Mouse (Mus musculus) ES-Bruce4 (cell line): ENCODE results near the gene Upb1. TPM values are rescaled to one million over a fixed set of nuclear protein-coding genes. Genes with fewer than 3 reads are reported as not detected.

Source experiments
- H3K27ac ChIP-seq: 2 replicates; pipeline ENCODE4 v1.5.1; 2012; ENCODE audit warnings: low read length, inconsistent platforms; ENCODE audit not compliant: insufficient read depth
- H3K27me3 ChIP-seq: 2 replicates; pipeline ENCODE4 v1.6.1; 2012; ENCODE audit warnings: mild to moderate bottlenecking, low read length, inconsistent platforms; ENCODE audit not compliant: control insufficient read depth, poor library complexity, insufficient read depth, severe bottlenecking
- H3K36me3 ChIP-seq: 2 replicates; pipeline ENCODE4 v1.6.1; 2012; ENCODE audit warnings: inconsistent platforms, mild to moderate bottlenecking, low read length, moderate library complexity; ENCODE audit not compliant: control insufficient read depth, poor library complexity, insufficient read depth, severe bottlenecking
- H3K4me1 ChIP-seq: one replicate; pipeline ENCODE4 v1.8.1; 2011; ENCODE audit warnings: low read length; ENCODE audit not compliant: control insufficient read depth, insufficient read depth
- H3K4me3 ChIP-seq: 2 replicates; pipeline ENCODE4 v1.5.1; 2011; ENCODE audit warnings: low read depth, mild to moderate bottlenecking, low read length
- H3K9ac ChIP-seq: 2 replicates; pipeline ENCODE4 v1.6.1; 2012; ENCODE audit warnings: low read depth, mild to moderate bottlenecking, inconsistent platforms; ENCODE audit not compliant: poor library complexity, severe bottlenecking
- H3K9me3 ChIP-seq: replicated peaks from 2 replicates; pipeline ENCODE4 v1.6.1; 2012; ENCODE audit warnings: mild to moderate bottlenecking, low read length, inconsistent platforms; ENCODE audit not compliant: control insufficient read depth, poor library complexity, insufficient read depth, severe bottlenecking
- CTCF ChIP-seq: IDR thresholded peaks from one replicate; pipeline ENCODE4 v1.8.1; 2011; ENCODE audit warnings: low read depth, low read length
- EP300 ChIP-seq: IDR thresholded peaks from 2 replicates; pipeline ENCODE4 v1.6.1; 2011; ENCODE audit warnings: low read depth, low read length; ENCODE audit not compliant: insufficient read depth
- POLR2A ChIP-seq: IDR thresholded peaks from one replicate; pipeline ENCODE4 v1.8.1; 2011; ENCODE audit warnings: low read length; ENCODE audit not compliant: insufficient read depth
- polyA plus RNA-seq: library from polyadenylated mRNA; stranded (reverse); fragments of >200 nt; gene quantifications from 2 replicates; pipeline ENCODE4 v1.2.4, GENCODE M21; 2011; ENCODE audit warnings: low read depth; ENCODE audit not compliant: missing spikeins, insufficient read depth, insufficient read length

The Upb1 gene
- polyA plus RNA-seq, 1 experiment, result not detected

GRCm38 (mm10) chr10:75429522-75430146, 28.7 kb downstream of the Upb1 start:
- TF ChIP-seq CTCF (no peak), EP300 (no peak), POLR2A (no peak)
- Histone ChIP-seq H3K4me1 (no peaks in the 10 kb centered on the region), H3K27me3 (no peaks in the 10 kb centered on the region), H3K27ac (no peak overlapping the region), H3K9ac (no peak overlapping the region), H3K36me3 (no peaks in the 10 kb centered on the region), H3K9me3 (no peaks in the 10 kb centered on the region), H3K4me3 (no peak overlapping the region)

GRCm38 (mm10) chr10:75430147-75430537, 29.2 kb downstream of the Upb1 start:
- H3K4me3 ChIP-seq, result no peak overlapping the region
- no peak overlapping the region for H3K9ac ChIP-seq
- H3K4me1 ChIP-seq, result no peaks in the 10 kb centered on the region
- no peaks in the 10 kb centered on the region for H3K27me3 ChIP-seq
- no peak overlapping the region for H3K27ac ChIP-seq
- TF ChIP-seq EP300, result no peak
- no peak for TF ChIP-seq POLR2A
- no peak for TF ChIP-seq CTCF
- H3K9me3 ChIP-seq, result no peaks in the 10 kb centered on the region
- H3K36me3 ChIP-seq, result no peaks in the 10 kb centered on the region

GRCm38 (mm10) chr10:75430633-75431032, 29.7 kb downstream of the Upb1 start:
- TF ChIP-seq CTCF (no peak), POLR2A (no peak), EP300 (no peak)
- Histone ChIP-seq H3K9ac (no peak overlapping the region), H3K27me3 (no peaks in the 10 kb centered on the region), H3K4me1 (no peaks in the 10 kb centered on the region), H3K9me3 (no peaks in the 10 kb centered on the region), H3K4me3 (no peak overlapping the region), H3K36me3 (no peaks in the 10 kb centered on the region), H3K27ac (no peak overlapping the region)

- Histone ChIP-seq H3K36me3 (no peaks in the 10 kb centered on the region), H3K27ac (no peak overlapping the region), H3K9me3 (no peaks in the 10 kb centered on the region), H3K27me3 (no peaks in the 10 kb centered on the region), H3K4me3 (no peak overlapping the region), H3K9ac (no peak overlapping the region), H3K4me1 (no peaks in the 10 kb centered on the region)
- TF ChIP-seq POLR2A, result no peak
- peak; percentile 62 for TF ChIP-seq CTCF
These were observed 35.8 kb downstream of the Upb1 start for GRCm38 (mm10) chr10:75436604-75437217.

DNA sequence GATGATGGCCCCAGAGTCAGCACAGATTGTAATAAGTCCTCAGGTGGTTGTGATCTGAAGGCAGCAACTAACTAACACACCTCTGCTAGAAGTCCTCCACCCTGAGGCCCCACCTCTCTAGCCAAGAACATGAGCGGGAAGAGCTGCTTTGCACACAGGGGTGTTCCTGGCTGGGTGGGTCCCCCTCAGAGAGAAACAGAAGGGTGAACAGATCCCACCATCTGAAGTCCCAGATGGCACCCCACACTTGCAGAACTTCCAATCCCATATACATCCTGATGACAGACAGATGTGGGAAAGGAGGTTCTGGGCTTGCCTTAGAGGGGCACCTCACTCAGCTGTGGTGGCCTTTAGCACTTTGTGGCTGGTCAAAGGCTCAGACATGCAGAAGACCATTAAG, 36.4 kb downstream of the Upb1 start:
- Histone ChIP-seq H3K4me3 (no peak overlapping the region), H3K36me3 (no peaks in the 10 kb centered on the region), H3K27ac (no peak overlapping the region), H3K9ac (no peak overlapping the region), H3K27me3 (no peaks in the 10 kb centered on the region), H3K4me1 (no peaks in the 10 kb centered on the region), H3K9me3 (no peaks in the 10 kb centered on the region)
- TF ChIP-seq EP300 (no peak), CTCF (no peak), POLR2A (no peak)

GRCm38 (mm10) chr10:75438132-75438810, 37.4 kb downstream of the Upb1 start:
- Histone ChIP-seq H3K9me3 (no peaks in the 10 kb centered on the region), H3K36me3 (no peaks in the 10 kb centered on the region), H3K4me1 (no peaks in the 10 kb centered on the region), H3K9ac (no peak overlapping the region), H3K27ac (no peak overlapping the region), H3K27me3 (no peaks in the 10 kb centered on the region), H3K4me3 (no peak overlapping the region)
- no peak for TF ChIP-seq EP300
- no peak for TF ChIP-seq POLR2A
- TF ChIP-seq CTCF, result no peak
